Mouse (Mus musculus): ENCODE measurements around the gene Yme1l1. TPM values are rescaled to one million over a fixed set of nuclear protein-coding genes. Genes with fewer than 3 reads are reported as not detected.

The Yme1l1 gene
- 286 TPM for polyA plus RNA-seq (2014; fragmentation: Illumina TruSeq; extraction: RNeasy Lipid Tissue Mini Kit (QIAGEN cat#74804); ENCODE audit: low read depth, low replicate concordance)

DNA sequence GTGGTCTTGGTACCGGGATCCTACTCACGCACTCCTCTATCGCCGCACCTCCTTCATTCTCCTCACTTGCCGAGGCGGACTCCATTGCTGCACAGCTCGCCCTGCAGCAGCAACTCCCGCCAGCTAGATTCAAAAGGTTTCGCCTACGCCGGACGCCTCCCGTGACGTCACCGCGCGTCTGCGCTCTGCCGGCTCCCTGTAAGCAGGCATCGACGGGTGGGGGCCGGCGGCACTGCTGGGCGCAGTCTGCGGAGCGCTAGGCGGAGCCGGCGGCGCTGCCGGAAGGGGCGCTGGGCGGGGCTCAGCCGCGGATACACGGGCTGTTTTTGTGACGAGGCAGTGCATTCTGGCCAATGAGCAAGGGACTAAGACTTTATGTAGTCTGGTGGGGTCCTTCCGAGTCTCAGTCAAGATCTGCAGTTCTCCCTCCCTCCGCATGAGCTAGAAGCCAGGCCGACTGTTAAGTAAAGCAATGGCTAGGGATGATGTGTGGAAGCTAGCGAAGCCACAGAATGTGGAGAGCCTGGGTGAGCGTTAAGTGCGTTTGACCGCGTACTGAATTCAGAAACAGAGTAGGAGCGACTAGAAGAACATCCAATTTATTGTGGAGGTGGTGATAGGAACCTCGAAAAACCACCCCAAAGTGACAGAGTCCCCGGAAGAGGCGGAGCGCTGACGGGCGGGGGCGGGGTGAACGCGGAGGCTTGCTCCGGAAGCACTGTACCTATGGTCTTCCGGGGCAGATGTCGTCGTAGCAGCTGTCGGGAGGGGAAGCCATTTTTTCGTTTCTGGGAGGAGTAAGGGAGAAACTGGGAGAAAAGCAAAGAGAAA is at the start of gene Yme1l1, which contains the start of gene Mastl:
Gene Yme1l1, plus strand, starts transcription at position 593 of the 831 bp plus-strand sequence.
Gene Mastl, minus strand, starts transcription at position 248 of the 831 bp plus-strand sequence.

DNA sequence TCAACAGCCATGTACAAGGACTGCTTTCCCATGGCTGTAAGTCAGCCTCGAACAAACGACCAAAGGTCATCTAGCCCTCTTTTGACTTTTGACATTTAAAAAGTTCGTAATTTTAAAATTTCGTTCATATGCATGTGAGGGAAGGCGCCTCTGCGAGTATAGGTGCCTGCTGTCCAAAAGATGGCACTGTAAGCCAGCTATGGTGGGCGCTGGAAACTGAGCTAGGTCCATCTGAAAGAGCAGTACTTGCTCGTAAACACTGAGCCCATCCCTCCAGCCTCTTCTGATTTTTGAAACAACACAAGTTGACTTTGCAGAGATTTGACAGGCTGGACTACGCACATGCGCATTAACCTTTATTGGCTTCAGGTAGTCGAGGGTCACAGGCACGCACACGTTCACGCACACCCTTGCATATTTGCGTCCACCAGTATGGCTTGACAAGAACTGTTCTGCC is 50.9 kb downstream of the Yme1l1 start, which contains the start of gene 4931423N10Rik:
Gene 4931423N10Rik, plus strand, starts transcription at position 407 of the 457 bp plus-strand sequence.

Other genes starting within 250 kb of the Yme1l1 start
- gene Abi1, start 116.1 kb upstream of the Yme1l1 start, polyA plus RNA-seq (2014; fragmentation: Illumina TruSeq; extraction: RNeasy Lipid Tissue Mini Kit (QIAGEN cat#74804); ENCODE audit: low read depth, low replicate concordance), result 453 TPM
- 200 TPM for gene Acbd5, start 88.2 kb upstream of the Yme1l1 start, polyA plus RNA-seq (2014; fragmentation: Illumina TruSeq; extraction: RNeasy Lipid Tissue Mini Kit (QIAGEN cat#74804); ENCODE audit: low read depth, low replicate concordance)
- 17.0 TPM for gene Mastl, start 345 bp upstream of the Yme1l1 start, polyA plus RNA-seq (2014; fragmentation: Illumina TruSeq; extraction: RNeasy Lipid Tissue Mini Kit (QIAGEN cat#74804); ENCODE audit: low read depth, low replicate concordance)
- gene 4931423N10Rik, start 51.1 kb downstream of the Yme1l1 start, polyA plus RNA-seq (2014; fragmentation: Illumina TruSeq; extraction: RNeasy Lipid Tissue Mini Kit (QIAGEN cat#74804); ENCODE audit: low read depth, low replicate concordance), result 0.22 TPM
- 0.32 TPM for gene Nxph2, start 164.9 kb downstream of the Yme1l1 start, polyA plus RNA-seq (2014; fragmentation: Illumina TruSeq; extraction: RNeasy Lipid Tissue Mini Kit (QIAGEN cat#74804); ENCODE audit: low read depth, low replicate concordance)

Data from sigmoid colon, adult 10 weeks (tissue).